Mouse (Mus musculus) lung, postnatal 14 days (tissue): ENCODE results near the gene Olfr1360.
A peak's percentile ranks its signal among the peaks of the same experiment; 100 is the strongest.
"Not testable (repeated sequence)": the region's sequence is repeated elsewhere in the genome, so short reads cannot be mapped to it uniquely, and the experiment has no call there.

Source experiments
- DNase-seq: peaks from one replicate; pipeline ENCODE4 v3.0.0; 2021

Olfr1360 gene

DNA sequence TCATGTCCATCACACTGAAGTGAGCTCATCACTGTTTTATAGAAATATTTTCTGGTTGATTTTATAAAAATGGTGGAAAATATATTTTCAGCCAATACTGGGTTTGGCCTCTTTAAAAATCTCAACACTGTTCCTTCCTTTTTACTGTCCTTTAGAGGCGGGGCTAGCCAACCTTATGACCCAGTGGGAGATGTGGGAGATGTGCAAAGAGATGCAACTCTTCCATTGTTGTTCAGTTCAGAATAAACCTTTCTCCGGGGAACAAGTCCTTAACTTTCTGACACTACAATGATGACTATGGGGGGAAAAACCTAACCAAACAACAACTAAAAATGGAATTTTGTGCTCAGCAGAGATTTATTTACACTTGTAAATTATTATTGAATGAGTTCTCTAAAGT is at the start of gene Olfr1360:
TSS of gene Olfr1360 (minus strand) at position 101 of the 400 bp plus-strand sequence.
- no peak for DNase-seq

DNA sequence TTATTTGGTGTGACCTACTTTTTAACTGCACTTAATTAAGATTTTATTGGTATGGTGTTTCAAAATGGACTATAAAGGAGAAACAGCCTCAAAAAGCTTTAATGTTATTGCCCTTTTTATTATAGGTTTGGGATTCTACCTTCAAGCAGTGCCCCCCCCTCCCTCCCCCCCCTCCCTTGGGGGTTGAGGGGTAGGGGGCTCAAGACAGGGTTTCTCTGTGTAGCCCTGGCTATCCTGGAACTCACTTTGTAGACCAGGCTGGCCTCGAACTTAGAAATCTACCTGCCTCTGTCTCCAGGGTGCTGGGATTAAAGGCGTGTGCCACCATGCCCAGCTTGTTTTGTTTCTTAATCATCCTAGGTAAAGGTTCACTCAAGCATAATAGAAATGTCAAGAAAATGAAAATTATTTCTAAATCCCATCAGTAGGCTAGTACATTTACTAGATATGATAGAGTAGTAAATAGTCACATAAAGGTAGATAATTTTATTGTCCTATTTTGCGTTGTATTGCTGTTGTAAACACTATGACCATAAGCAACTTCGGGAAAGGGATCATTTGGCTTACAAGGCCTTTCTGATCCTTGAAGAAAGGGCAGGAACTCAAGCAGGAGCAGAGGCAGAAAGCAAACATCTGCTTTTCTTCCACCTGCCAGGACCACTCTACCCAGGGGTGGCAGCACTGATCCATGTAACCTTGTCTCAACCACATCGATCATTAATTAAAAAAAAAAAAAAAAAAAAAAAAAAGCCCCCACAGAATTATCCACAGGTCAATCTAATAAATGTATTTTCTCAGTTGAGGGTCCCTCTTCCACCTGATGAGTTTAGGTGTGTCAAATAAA is 46.0 kb upstream of the Olfr1360 start:
- no peak for DNase-seq

DNA sequence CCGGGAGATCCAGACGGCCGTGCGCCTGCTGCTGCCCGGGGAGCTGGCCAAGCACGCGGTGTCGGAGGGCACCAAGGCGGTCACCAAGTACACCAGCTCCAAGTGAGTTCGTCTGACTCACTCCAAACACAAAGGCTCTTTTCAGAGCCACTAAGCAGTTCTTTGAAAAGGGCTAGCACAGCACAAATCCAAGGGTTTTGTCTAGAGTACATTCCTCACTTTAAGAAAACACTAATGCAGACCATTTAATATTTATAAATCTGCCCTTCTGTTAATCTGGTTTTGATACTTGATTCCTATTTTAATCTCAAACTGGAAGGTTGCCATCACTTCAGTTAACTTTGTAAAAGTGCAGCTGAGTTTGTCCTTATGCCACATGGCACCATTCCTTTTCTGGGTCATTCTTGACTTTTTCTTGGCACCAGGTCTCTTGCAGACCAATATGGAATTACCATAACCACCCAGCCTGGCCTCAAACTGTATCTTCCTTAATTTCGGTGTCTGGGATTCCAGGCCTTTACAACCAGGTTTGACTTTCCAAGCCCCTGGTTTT is 45.2 kb upstream of the Olfr1360 start:
- no peak for DNase-seq

DNA sequence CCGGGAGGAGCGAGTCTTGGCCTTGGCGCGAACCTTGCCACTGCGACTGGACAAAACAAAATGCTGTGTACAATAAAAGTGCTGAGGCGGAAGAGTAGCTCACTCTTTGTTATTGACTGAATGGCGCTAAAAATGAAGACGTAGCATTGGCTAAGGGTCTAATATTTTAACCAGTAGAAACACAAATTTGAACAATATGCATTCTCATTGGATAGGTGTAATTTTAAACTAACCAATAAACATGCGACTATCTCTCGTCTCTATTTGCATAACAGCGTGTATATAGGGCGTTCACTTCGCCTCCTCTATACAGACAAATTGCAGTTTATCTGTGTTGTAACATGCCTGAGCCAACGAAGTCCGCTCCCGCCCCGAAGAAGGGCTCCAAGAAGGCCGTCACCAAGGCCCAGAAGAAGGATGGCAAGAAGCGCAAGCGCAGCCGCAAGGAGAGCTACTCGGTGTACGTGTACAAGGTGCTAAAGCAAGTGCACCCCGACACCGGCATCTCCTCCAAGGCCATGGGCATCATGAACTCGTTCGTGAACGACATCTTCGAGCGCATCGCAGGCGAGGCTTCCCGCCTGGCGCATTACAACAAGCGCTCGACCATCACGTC is 44.7 kb upstream of the Olfr1360 start, which contains the start of gene Hist1h2bm:
TSS of gene Hist1h2bm (plus strand) at position 288 of the 616 bp plus-strand sequence.
- peak; percentile 57 for DNase-seq

DNA sequence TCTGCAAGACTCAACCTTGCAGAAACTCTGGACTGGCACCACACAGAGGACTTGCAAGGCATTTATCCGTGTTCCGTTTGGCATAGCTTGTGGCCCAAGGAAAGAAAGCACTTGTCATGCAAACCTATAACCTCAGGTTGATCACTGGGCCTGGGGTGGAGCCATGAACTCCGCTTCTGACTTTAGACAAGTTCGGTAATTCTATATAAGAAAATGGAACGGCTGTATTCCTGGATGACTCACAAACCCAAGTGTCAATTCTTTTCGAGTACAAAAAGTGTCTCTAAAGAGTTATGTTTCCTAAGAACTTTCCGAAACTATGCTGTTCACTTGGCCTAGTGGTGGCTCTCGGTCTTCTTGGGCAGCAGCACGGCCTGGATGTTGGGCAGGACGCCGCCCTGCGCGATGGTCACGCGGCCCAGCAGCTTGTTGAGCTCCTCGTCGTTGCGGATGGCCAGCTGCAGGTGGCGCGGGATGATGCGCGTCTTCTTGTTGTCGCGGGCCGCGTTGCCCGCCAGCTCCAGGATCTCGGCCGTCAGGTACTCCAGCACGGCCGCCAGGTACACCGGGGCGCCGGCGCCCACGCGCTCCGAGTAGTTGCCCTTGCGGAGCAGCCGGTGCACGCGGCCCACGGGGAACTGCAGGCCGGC is 44.0 kb upstream of the Olfr1360 start:
- DNase-seq = not testable (repeated sequence)

DNA sequence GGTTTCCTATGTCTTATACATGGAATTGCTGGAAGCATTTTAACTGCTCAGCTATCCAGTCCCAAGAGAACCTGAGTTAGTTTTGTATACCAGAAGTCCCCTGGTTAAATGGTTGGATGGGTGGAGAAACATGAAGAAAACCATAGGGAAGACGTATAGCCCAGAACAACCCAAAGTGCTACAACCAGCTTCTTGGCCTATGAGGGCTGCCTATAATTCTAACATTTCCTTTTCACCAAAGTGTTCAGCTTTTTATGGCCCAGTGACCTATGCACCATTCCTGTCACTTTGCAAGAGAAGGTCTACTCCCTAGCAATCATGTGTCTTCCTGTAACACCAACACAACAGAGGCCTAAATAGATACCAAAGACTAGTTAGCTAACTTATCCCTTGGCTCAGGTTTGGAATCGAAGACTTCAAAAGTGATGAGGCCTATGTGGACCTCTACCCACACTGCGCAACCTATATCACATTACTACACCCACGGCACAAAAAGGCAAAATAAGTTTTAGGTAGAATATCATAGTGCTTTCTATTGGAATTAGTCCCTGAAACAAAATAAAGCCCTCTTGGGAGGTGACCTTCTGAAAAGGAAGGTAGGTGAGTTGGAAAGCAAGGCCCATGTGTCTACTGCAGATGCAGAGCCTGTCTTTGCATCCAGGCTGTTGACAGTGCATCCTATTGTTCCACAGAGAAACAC is 41.3 kb upstream of the Olfr1360 start:
- no peak for DNase-seq

DNA sequence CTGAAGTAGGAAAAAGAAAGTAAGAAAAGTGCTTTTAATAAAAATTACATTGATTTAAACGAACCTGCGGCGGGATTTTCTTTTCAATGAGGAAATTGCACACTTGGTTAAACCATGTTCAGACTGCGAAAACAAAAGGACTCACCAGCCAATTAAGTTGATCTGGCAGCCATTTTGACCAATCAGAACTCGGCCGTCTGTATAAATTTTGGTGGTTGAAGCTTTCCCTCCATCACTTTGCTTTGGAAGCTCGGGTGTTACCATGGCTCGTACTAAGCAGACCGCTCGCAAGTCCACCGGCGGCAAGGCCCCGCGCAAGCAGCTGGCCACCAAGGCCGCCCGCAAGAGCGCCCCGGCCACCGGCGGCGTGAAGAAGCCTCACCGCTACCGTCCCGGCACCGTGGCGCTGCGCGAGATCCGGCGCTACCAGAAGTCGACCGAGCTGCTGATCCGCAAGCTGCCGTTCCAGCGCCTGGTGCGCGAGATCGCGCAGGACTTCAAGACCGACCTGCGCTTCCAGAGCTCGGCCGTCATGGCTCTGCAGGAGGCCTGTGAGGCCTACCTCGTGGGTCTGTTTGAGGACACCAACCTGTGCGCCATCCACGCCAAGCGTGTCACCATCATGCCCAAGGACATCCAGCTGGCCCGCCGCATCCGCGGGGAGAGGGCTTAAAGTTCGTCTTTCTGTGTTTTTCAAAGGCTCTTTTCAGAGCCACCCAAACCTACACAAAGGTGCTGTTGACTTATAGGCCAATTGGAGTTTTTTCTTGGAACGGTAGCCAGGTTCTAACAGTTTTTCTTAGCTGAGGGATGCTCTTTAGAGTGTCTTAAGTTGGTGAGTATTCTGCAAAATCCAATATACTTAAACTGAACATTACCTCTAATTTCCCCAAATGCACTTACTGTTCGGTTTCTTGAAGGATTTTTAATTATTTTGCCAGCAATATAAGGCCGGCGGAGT is 40.5 kb upstream of the Olfr1360 start, which contains the start of gene Hist1h3h:
TSS of gene Hist1h3h (plus strand) at position 263 of the 961 bp plus-strand sequence.
- peak; percentile 79 for DNase-seq

DNA sequence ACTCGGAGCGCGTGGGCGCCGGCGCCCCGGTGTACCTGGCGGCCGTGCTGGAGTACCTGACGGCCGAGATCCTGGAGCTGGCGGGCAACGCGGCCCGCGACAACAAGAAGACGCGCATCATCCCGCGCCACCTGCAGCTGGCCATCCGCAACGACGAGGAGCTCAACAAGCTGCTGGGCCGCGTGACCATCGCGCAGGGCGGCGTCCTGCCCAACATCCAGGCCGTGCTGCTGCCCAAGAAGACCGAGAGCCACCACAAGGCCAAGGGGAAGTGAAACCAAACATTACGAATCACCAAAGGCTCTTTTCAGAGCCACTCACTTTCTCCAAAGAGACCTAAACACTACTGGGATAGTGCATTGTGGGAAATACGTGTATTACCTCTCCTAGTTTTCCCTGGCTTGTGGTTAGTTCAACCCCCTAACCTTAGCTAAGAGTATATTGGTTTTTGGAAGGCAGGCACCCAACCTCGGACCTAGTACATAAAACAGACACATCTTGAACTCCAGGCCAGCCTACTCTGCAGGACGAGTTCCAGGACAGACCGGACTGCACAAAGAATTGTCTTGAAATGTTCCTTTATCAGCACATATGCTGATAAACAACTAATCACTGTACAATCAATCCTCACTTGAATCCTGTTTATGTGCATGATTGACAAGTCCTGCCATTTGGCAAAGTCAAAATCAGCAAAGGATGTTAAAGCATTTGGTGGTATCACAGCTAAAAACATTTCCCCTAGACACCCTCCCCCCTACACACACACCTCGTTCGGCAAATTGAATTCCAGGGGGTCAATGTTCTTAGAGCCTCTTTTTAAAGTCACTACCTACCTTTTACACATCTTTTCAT is 39.6 kb upstream of the Olfr1360 start:
- DNase-seq = not testable (repeated sequence)

DNA sequence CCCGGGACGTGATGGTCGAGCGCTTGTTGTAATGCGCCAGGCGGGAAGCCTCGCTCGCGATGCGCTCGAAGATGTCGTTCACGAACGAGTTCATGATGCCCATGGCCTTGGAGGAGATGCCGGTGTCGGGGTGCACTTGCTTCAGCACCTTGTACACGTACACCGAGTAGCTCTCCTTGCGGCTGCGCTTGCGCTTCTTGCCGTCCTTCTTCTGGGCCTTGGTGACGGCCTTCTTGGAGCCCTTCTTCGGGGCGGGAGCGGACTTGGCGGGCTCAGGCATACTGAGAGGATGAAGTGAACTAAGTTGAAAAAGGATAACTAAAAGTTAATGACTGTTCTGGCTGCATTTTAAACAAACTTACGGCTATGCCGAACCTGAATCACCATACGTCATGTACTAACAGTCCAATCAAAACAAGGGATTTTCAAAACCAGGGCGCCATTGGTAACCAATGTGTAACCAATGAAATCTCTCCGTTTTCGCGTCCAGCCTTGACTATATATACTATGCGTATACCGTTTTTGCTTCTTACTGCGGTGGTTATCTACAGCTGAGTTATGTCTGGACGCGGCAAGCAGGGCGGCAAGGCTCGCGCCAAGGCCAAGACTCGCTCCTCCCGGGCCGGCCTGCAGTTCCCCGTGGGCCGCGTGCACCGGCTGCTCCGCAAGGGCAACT is 38.8 kb upstream of the Olfr1360 start, which contains the start of the genes Hist1h2bl and Hist1h2ai:
TSS of gene Hist1h2bl (minus strand) at position 280 of the 676 bp plus-strand sequence.
TSS of gene Hist1h2ai (plus strand) at position 559 of the 676 bp plus-strand sequence.
- DNase-seq = peak; percentile 77

DNA sequence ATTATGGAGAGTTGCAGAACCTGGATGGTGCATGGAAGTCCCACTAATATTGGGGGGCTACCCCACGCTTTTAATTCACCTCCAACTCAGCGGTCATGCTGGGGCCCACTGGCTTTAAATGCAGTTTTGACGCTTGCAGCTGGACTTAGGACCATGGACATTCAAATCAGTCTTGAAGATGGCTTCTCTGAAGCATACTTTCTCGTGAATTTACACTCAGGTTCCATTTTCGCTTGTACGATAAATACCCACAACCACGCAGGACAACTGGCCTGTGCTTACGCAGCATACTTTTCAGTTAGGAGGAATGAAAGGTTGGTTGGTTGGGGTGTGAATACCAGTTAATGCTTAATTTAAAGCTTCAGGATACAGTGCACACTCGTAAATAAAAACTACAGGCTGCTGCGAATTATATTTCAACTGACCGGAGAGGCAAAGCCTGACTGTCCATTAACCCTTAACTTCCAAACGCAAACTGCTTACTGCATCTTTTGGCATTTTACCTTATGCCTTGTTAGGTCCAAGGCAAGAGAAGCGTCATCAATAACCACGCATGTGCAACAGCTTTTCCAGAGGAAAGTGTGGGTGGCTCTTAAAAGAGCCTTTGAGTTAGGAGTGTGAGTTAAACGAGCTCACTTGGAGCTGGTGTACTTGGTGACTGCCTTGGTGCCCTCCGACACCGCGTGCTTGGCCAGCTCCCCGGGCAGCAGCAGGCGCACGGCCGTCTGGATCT is 38.1 kb upstream of the Olfr1360 start:
- DNase-seq = no peak

DNA sequence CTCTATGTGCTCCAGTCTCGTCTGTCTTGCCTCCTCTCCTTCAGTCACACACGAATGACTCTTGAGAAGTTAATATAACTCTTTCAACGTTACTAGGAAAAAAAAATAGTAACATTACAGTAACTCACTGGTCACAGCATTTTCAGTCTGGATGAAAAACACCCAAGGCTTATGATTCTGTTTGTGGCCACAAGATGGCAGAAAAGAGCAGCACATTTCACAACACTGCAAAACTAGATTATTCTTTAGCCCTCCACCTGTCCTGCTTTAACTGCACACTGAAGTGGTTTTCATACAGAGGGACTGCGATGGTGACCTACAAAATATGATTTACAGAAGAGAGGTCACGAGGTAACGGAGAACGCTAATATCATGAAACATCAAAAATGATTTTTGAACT is 37.5 kb upstream of the Olfr1360 start:
- DNase-seq = peak; percentile 62

DNA sequence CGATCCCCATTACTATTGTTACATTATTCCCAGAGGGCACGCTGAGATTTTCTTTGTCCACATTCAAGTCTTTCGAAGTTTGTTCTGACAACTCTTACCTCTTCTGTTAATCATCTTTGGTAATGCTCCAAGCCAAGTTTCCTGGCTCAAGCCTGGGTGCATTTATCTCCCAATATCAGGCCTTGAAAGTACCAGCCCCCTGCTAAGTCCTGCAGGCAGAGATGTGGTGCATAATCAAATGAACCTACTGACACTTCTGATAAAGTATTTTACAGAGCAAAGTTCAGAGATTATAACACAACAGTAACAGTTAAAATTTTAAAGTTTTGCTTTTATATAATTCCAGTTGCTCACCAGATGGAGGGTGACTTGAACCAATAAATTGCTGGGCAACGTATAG is 34.5 kb upstream of the Olfr1360 start:
- no peak for DNase-seq

DNA sequence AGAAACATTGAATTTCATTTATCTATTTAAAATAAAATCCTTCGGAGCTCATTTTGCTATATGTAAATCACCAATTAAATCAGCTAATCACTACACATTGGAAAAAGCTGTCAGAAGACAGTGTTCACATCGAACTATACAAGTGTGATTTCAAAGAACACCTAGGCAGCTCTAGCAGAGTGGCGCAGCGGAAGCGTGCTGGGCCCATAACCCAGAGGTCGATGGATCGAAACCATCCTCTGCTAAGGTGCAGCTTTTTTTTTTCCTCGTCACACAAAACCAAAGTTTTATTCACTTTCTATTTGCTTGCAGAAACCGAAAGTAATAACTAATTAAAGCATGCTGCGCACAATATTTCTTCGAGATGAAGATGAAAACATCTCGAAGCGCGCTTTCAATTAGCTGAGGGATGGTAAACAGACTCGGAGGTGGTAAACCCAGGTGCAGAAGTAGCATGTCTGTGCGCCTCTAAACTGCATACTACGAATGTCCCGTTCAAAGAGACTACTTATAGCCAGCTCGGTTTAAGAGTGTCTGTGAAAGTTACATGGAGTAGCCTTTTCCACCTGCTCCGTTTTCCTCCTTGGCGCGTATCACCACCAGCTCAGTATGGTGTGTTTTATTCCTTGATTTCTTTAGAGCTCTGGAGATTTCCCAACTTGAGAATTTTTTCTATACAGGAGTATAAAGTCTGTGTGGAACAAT is 33.8 kb upstream of the Olfr1360 start:
- peak; percentile 83 for DNase-seq

DNA sequence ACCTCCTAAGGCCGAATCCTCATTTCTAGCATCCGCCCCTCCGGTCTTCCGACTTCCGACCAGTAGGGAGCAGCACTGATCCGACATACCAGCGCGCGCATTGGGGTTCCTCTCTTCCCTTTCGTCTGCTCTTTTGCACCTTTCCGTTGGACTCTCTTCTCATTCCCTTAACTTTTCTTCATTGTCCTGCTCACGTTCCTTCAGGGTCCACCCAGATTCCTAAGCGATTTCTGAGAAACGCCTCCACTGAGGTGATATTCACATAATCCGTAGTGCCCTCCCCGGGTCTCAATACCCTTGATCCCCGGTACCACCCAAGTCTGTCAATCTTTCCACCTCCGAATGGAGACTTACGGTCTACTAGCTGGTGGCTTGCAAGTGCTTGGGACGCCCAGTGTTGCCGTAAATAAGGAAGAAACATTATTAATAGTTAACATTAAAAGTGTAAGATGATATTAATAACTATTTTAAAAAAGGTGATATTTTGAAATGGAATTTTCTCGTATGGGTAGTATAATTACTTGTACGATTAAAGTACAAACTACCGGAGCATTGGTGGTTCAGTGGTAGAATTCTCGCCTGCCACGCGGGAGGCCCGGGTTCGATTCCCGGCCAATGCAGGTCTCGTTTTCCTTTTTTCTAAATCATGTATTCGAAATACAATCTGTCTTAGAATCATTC is 33.0 kb upstream of the Olfr1360 start:
- peak; percentile 93 for DNase-seq

DNA sequence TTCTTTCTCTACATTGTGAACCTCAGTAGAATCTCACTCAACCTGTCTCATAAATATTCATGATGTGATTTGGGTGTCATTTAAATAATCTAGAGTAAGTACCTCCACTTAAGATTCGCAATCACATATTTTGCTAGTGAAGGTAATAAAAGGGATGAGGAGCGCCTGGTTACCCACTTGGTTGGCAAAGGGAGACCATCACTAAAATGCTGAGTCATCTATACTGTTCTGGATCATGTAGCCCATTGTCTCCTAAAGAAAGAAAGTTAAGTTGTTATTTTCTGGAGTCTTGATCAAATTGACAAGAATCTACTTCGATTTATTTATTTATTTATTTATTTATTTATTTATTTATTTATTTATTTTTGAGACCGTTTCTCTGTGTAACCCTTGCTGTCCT is 29.5 kb upstream of the Olfr1360 start:
- no peak for DNase-seq

DNA sequence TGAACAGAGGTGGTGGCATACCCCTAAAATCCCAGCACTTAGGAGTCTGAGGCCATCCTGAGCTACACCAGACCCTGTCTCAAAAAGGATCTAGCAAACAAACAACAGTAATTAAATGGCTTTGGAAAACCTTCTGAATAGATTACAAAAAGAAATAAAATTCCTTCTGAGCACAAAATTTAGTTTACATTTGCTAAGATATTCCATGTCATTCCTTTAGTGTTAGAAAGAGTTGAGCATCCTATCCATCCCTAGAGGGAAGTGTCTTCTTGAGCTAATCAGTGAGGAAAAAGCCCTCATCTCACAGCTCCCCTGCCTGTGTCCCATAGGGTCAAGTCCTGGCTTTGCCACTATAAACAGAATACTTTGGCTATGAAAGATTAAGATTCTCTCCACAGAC is 20.6 kb upstream of the Olfr1360 start, which contains the start of gene Olfr1359:
TSS of gene Olfr1359 (plus strand) at position 301 of the 400 bp plus-strand sequence.
- no peak for DNase-seq

DNA sequence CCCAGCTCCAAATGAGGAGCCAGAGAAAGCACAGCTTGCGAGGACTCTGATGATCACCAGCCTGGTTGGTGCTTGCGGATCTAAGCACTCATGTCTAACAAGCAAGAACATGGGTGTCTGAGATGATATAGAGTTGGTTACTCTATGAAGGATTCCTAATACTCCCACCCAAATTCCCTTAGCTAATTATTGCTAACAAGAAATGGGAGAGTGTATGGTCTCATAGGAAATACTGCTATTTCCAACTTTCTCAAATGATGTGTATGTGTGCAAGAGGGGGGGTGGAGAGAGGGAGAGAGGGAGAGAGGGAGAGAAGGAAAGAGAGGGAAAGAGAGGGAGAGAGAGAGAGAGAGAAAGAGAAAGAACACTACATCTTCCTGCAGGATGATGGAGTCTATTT is 13.9 kb downstream of the Olfr1360 start, which contains the start of gene Olfr1361:
TSS of gene Olfr1361 (minus strand) at position 101 of the 400 bp plus-strand sequence.
- no peak for DNase-seq
